Mouse (Mus musculus): ENCODE data around the gene Atp9a. TPM values are rescaled to one million over a fixed set of nuclear protein-coding genes. Genes with fewer than 3 reads are reported as not detected.

The Atp9a gene
- polyA plus RNA-seq, 1 experiment = 29.9 TPM

DNA sequence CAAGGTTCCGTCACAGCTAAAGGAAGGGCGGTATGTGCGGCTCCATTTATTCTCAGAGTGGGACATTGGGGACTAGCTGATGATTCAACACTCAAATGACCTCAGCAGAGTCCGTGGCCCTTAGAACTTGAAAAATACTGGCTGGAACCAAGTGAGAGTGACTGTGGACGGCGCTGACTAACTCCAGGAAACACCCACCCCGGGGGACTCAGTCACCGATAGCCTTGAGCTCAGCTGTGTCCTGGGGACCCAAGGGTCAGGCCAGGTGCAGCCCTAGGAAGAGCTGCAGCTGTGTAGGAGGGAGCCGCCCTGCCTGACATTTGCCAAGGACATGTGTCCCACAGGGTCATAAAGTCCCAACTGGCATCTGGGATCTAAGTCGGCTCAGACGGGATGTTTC, 83.7 kb downstream of the Atp9a start:
- Histone ChIP-seq H3K4me3 (ENCODE audit: control insufficient read depth, insufficient read depth, low read length) (no peak overlapping the region), H3K36me3 (ENCODE audit: control insufficient read depth, insufficient read depth, low read length) (no peaks in the 10 kb centered on the region), H3K27ac (ENCODE audit: control insufficient read depth, insufficient read depth, low read length) (no peak overlapping the region), H3K27me3 (ENCODE audit: control insufficient read depth, insufficient read depth, low read length) (no peaks in the 10 kb centered on the region), H3K4me1 (replicated peaks; ENCODE audit: control insufficient read depth, insufficient read depth, low read length) (no peaks in the 10 kb centered on the region)
- no peak for DNase-seq
- 93% methylated on average over 11 of the region's 11 CpGs for WGBS
- TF ChIP-seq POLR2A (IDR thresholded peaks at IDR 0.05; ENCODE audit: control insufficient read depth, extremely low read depth, insufficient read depth, low read length, poor library complexity) = no peak

DNA sequence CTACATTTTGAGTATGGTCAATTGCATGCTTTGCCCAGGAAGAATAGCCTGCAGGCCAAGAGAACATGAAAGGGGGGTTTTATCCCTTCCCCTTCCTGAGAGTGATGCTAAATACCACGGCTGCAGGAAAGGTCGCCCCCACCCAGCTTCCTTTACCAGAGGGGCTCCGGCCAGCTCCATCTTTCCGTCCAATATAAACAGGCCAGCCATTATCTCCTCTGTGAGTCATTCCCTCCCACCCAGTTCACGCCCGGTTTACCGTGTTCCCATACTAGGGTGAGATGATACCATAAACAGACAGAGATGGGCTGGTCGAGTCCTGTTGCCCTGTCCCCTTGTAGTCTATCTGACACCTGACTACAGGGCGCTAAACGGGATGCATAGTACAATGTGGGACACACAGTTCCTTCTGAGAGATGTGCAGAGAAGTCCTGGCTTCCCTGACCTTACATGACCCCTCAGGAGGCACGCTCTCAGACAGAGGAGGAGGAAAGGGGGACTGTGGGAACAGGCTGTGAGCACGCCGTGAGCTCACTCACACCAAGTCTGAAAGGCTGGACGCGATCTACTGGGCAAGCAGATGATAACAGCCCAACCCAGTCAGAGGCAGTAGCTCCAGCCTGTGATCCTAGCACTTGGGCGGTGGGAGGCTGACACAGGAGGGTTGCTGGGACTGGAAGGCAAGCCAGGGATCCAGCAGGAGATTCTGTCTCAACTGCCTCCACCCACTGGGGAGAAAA, 85.5 kb downstream of the Atp9a start:
- WGBS = 83% methylated on average over 16 of the region's 16 CpGs
- H3K27me3 ChIP-seq (ENCODE audit: control insufficient read depth, insufficient read depth, low read length) = no peaks in the 10 kb centered on the region
- H3K4me3 ChIP-seq (ENCODE audit: control insufficient read depth, insufficient read depth, low read length) = no peak overlapping the region
- no peaks in the 10 kb centered on the region for H3K36me3 ChIP-seq (ENCODE audit: control insufficient read depth, insufficient read depth, low read length)
- no peaks in the 10 kb centered on the region for H3K4me1 ChIP-seq (replicated peaks; ENCODE audit: control insufficient read depth, insufficient read depth, low read length)
- TF ChIP-seq CTCF (IDR thresholded peaks at IDR 0.05; ENCODE audit: borderline replicate concordance, control insufficient read depth, extremely low read depth, insufficient read depth, low read length, poor library complexity) (no peak), POLR2A (IDR thresholded peaks at IDR 0.05; ENCODE audit: control insufficient read depth, extremely low read depth, insufficient read depth, low read length, poor library complexity) (no peak)
- H3K27ac ChIP-seq (ENCODE audit: control insufficient read depth, insufficient read depth, low read length) = no peak overlapping the region
- DNase-seq = no peak

DNA sequence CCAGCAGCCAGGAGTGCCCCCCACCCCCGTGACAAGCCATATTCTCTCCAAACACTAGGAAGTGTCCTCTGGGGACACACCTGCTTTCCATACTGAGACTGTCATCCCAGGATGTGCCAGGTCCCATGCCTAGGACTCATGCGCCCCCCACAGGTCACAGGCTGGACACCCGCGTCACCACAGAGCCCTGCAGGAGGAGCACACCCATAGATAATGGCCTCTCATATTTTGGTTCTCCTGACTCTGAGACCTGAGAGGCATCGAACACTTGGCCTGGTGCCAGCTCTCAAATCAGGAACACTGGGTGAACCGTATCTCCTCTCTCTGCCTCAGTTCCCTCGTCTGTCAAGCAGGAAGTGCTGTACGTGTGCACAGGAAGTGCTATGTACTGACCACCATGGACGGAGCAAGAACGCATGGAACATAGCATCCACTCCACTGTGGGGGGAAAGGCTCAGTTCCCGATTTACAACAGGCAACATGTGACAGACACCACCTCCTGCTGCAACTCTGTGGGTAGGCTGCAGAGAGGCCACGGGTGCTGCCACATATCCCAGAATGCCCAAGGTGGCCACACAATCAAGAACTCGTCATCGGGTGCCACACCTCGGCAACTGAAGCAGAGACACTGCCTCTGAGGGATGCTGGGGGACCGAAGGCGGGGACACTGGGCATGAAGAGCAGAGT, 87.1 kb downstream of the Atp9a start:
- no peaks in the 10 kb centered on the region for H3K4me1 ChIP-seq (replicated peaks; ENCODE audit: control insufficient read depth, insufficient read depth, low read length)
- no peak for DNase-seq
- H3K4me3 ChIP-seq (ENCODE audit: control insufficient read depth, insufficient read depth, low read length) = no peak overlapping the region
- no peak overlapping the region for H3K27ac ChIP-seq (ENCODE audit: control insufficient read depth, insufficient read depth, low read length)
- 49% methylated on average over 17 of the region's 17 CpGs for WGBS
- no peaks in the 10 kb centered on the region for H3K36me3 ChIP-seq (ENCODE audit: control insufficient read depth, insufficient read depth, low read length)
- no peaks in the 10 kb centered on the region for H3K27me3 ChIP-seq (ENCODE audit: control insufficient read depth, insufficient read depth, low read length)
- TF ChIP-seq POLR2A (IDR thresholded peaks at IDR 0.05; ENCODE audit: control insufficient read depth, extremely low read depth, insufficient read depth, low read length, poor library complexity) (no peak), CTCF (IDR thresholded peaks at IDR 0.05; ENCODE audit: borderline replicate concordance, control insufficient read depth, extremely low read depth, insufficient read depth, low read length, poor library complexity) (no peak)

- WGBS = 92% methylated on average over 9 of the region's 9 CpGs
- DNase-seq = no peak
Observed at GRCm38 (mm10) chr2:168654482-168654881, 87.7 kb downstream of the Atp9a start.

DNA sequence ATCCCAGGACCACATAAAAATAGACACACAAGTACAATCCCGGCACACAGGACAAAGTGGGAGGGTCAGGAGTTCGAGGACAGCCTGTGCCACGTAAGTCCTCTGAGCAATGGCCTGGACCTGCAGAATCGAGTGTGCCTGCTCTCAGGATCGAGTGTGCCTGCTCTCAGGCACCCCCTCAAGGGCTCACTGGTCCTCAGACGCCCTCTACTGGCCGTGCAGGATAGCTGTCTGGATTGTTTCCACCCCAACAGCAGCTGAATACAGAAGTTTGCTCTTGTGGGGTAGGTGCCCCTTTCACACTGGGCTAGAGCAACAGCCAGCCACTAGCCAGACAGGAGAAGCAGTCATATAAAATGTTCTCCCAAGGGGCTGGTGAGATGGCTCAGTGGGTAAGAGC, 90.5 kb downstream of the Atp9a start:
- TF ChIP-seq POLR2A (IDR thresholded peaks at IDR 0.05; ENCODE audit: control insufficient read depth, extremely low read depth, insufficient read depth, low read length, poor library complexity) = no peak
- peak; percentile 66; the same call in 1 of the 2 replicates for TF ChIP-seq CTCF (IDR thresholded peaks at IDR 0.05; ENCODE audit: borderline replicate concordance, control insufficient read depth, extremely low read depth, insufficient read depth, low read length, poor library complexity)
- H3K4me3 ChIP-seq (ENCODE audit: control insufficient read depth, insufficient read depth, low read length) = no peak overlapping the region
- WGBS = 40% methylated on average over 7 of the region's 7 CpGs
- H3K4me1 ChIP-seq (replicated peaks; ENCODE audit: control insufficient read depth, insufficient read depth, low read length) = no peaks in the 10 kb centered on the region
- H3K27ac ChIP-seq (ENCODE audit: control insufficient read depth, insufficient read depth, low read length) = no peak overlapping the region
- H3K36me3 ChIP-seq (ENCODE audit: control insufficient read depth, insufficient read depth, low read length) = no peaks in the 10 kb centered on the region
- no peak for DNase-seq
- H3K27me3 ChIP-seq (ENCODE audit: control insufficient read depth, insufficient read depth, low read length) = no peaks in the 10 kb centered on the region

More at GRCm38 (mm10) chr2:168654482-168654881, 87.7 kb downstream of the Atp9a start:
- TF ChIP-seq POLR2A (IDR thresholded peaks at IDR 0.05; ENCODE audit: control insufficient read depth, extremely low read depth, insufficient read depth, low read length, poor library complexity) (no peak), CTCF (IDR thresholded peaks at IDR 0.05; ENCODE audit: borderline replicate concordance, control insufficient read depth, extremely low read depth, insufficient read depth, low read length, poor library complexity) (no peak)
- no peaks in the 10 kb centered on the region for H3K27me3 ChIP-seq (ENCODE audit: control insufficient read depth, insufficient read depth, low read length)
- H3K36me3 ChIP-seq (ENCODE audit: control insufficient read depth, insufficient read depth, low read length) = no peaks in the 10 kb centered on the region
- H3K4me3 ChIP-seq (ENCODE audit: control insufficient read depth, insufficient read depth, low read length) = no peak overlapping the region
- H3K4me1 ChIP-seq (replicated peaks; ENCODE audit: control insufficient read depth, insufficient read depth, low read length) = no peaks in the 10 kb centered on the region
- no peak overlapping the region for H3K27ac ChIP-seq (ENCODE audit: control insufficient read depth, insufficient read depth, low read length)

DNA sequence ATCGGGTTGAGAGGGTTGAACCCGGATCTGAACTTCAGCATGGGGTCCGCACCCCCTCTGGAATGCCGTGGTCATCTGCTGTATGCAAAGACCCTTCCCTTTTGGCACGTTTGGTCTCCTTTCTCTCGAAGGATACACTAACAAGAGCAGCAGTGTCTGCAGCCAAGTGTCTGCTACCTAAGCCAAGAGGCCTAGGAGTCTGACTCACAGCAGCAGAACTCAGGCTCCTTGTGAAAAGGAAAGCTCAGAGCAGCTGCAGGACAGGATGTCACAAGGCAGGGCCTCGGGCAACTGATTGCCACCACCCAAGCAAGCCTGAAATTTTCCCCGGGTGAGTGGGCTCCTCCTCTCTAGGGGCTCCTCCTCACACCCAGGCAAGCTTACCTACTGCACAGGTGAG, 94.0 kb downstream of the Atp9a start:
- no peaks in the 10 kb centered on the region for H3K27me3 ChIP-seq (ENCODE audit: control insufficient read depth, insufficient read depth, low read length)
- no peaks in the 10 kb centered on the region for H3K36me3 ChIP-seq (ENCODE audit: control insufficient read depth, insufficient read depth, low read length)
- H3K27ac ChIP-seq (ENCODE audit: control insufficient read depth, insufficient read depth, low read length) = no peak overlapping the region
- WGBS = 81% methylated on average over 8 of the region's 8 CpGs
- no peak for DNase-seq
- H3K4me3 ChIP-seq (ENCODE audit: control insufficient read depth, insufficient read depth, low read length) = no peak overlapping the region
- TF ChIP-seq CTCF (IDR thresholded peaks at IDR 0.05; ENCODE audit: borderline replicate concordance, control insufficient read depth, extremely low read depth, insufficient read depth, low read length, poor library complexity) (no peak), POLR2A (IDR thresholded peaks at IDR 0.05; ENCODE audit: control insufficient read depth, extremely low read depth, insufficient read depth, low read length, poor library complexity) (no peak)
- no peaks in the 10 kb centered on the region for H3K4me1 ChIP-seq (replicated peaks; ENCODE audit: control insufficient read depth, insufficient read depth, low read length)

Data from thymus, adult 2 months (tissue).